Mouse (Mus musculus): ENCODE measurements around the gene Mapk8ip1.

Mapk8ip1 gene

GRCm38 (mm10) chr2:92391116-92391515, 9.9 kb downstream of the Mapk8ip1 start:
- no peak for DNase-seq (ENCODE audit: low read depth, low spot score)

- DNase-seq (ENCODE audit: low read depth, low spot score) = no peak
Observed at GRCm38 (mm10) chr2:92390206-92390930, 10.7 kb downstream of the Mapk8ip1 start.

GRCm38 (mm10) chr2:92389645-92390044, 11.4 kb downstream of the Mapk8ip1 start:
- no peak for DNase-seq (ENCODE audit: low read depth, low spot score)

- DNase-seq (ENCODE audit: low read depth, low spot score) = peak; percentile 96
Observed at GRCm38 (mm10) chr2:92388891-92389641, 12.0 kb downstream of the Mapk8ip1 start.

GRCm38 (mm10) chr2:92388081-92388517, 13.0 kb downstream of the Mapk8ip1 start:
- no peak for DNase-seq (ENCODE audit: low read depth, low spot score)

GRCm38 (mm10) chr2:92387646-92388045, 13.4 kb downstream of the Mapk8ip1 start:
- no peak for DNase-seq (ENCODE audit: low read depth, low spot score)

- DNase-seq (ENCODE audit: low read depth, low spot score) = no peak
Observed at GRCm38 (mm10) chr2:92386821-92387570, 14.1 kb downstream of the Mapk8ip1 start.

- DNase-seq (ENCODE audit: low read depth, low spot score) = no peak
Observed at GRCm38 (mm10) chr2:92385113-92386051, 15.7 kb downstream of the Mapk8ip1 start.

GRCm38 (mm10) chr2:92384101-92384500, 17.0 kb downstream of the Mapk8ip1 start:
- DNase-seq (ENCODE audit: low read depth, low spot score) = no peak

- no peak for DNase-seq (ENCODE audit: low read depth, low spot score)
Observed at GRCm38 (mm10) chr2:92382759-92383158, 18.3 kb downstream of the Mapk8ip1 start.

- DNase-seq (ENCODE audit: low read depth, low spot score) = no peak
Observed at GRCm38 (mm10) chr2:92381901-92382588, 19.0 kb downstream of the Mapk8ip1 start, which contains the start of gene 1700029I15Rik. Gene 1700029I15Rik, plus strand, starts transcription at chr2:92382538.

- DNase-seq (ENCODE audit: low read depth, low spot score) = no peak
Observed at GRCm38 (mm10) chr2:92381161-92381560, 19.9 kb downstream of the Mapk8ip1 start.

GRCm38 (mm10) chr2:92380495-92381050, 20.5 kb downstream of the Mapk8ip1 start:
- DNase-seq (ENCODE audit: low read depth, low spot score) = no peak

- DNase-seq (ENCODE audit: low read depth, low spot score) = no peak
Observed at GRCm38 (mm10) chr2:92379783-92380494, 21.1 kb downstream of the Mapk8ip1 start.

- DNase-seq (ENCODE audit: low read depth, low spot score) = no peak
Observed at GRCm38 (mm10) chr2:92377320-92377719, 23.7 kb downstream of the Mapk8ip1 start.

- DNase-seq (ENCODE audit: low read depth, low spot score) = no peak
Observed at GRCm38 (mm10) chr2:92376300-92376699, 24.8 kb downstream of the Mapk8ip1 start.

- no peak for DNase-seq (ENCODE audit: low read depth, low spot score)
Observed at GRCm38 (mm10) chr2:92375788-92376187, 25.3 kb downstream of the Mapk8ip1 start.

- peak; percentile 97 for DNase-seq (ENCODE audit: low read depth, low spot score)
Observed at GRCm38 (mm10) chr2:92375099-92375623, 25.9 kb downstream of the Mapk8ip1 start.

- DNase-seq (ENCODE audit: low read depth, low spot score) = no peak
Observed at GRCm38 (mm10) chr2:92374514-92374913, 26.5 kb downstream of the Mapk8ip1 start, which contains the start of the genes Pex16 and Large2. Gene Pex16, plus strand, starts transcription at chr2:92374676. Gene Large2, minus strand, starts transcription at chr2:92374869.

Data from forelimb bud, embryonic 11.5 days (tissue).